Mouse (Mus musculus) CH12.LX (cell line): ENCODE data around the gene Olfr1045.

Experiments used
- BHLHE40 ChIP-seq: IDR thresholded peaks from 2 replicates; pipeline ENCODE4 v1.6.1; 2011; ENCODE audit warnings: mild to moderate bottlenecking, low read depth, low read length, improper control_type of control experiment
- CTCF ChIP-seq, 2 experiments: IDR thresholded peaks in 1 of 2; conservative IDR thresholded peaks in 1 of 2; 2 replicates each; pipeline ENCODE4 v1.5.1; 2011 to 2012; ENCODE audit warnings: low read depth in 2 of 2, low read length in 2 of 2, improper control_type of control experiment in 1 of 2, inconsistent platforms in 1 of 2, mild to moderate bottlenecking in 1 of 2, moderate library complexity in 1 of 2
- EP300 ChIP-seq: IDR thresholded peaks from 2 replicates; pipeline ENCODE4 v1.6.1; 2011; ENCODE audit warnings: low read length, improper control_type of control experiment
- ETS1 ChIP-seq: conservative IDR thresholded peaks from 2 replicates; pipeline ENCODE4 v1.6.1; 2012; ENCODE audit warnings: low read depth, mild to moderate bottlenecking, inconsistent platforms, low read length, improper control_type of control experiment, moderate library complexity
- HCFC1 ChIP-seq: IDR thresholded peaks from 2 replicates; pipeline ENCODE4 v1.6.1; 2012; ENCODE audit warnings: low read depth, mild to moderate bottlenecking, inconsistent platforms, low read length, improper control_type of control experiment
- MEF2A ChIP-seq: IDR thresholded peaks from 2 replicates; pipeline ENCODE4 v1.6.1; 2014; ENCODE audit warnings: low read depth, mild to moderate bottlenecking, inconsistent platforms, low read length, improper control_type of control experiment, borderline replicate concordance
- POLR2A ChIP-seq: IDR thresholded peaks from 2 replicates; pipeline ENCODE4 v1.6.1; 2011; ENCODE audit warnings: low read depth, mild to moderate bottlenecking, improper control_type of control experiment, low read length
- POLR2AphosphoS2 ChIP-seq: IDR thresholded peaks from 2 replicates; pipeline ENCODE4 v1.6.1; 2011; ENCODE audit warnings: low read depth, low read length, improper control_type of control experiment
- SMC3 ChIP-seq: IDR thresholded peaks from 2 replicates; pipeline ENCODE4 v1.6.1; 2011; ENCODE audit warnings: low read depth, low read length, improper control_type of control experiment
- TBP ChIP-seq: conservative IDR thresholded peaks from 2 replicates; pipeline ENCODE4 v1.6.1; 2011; ENCODE audit warnings: low read depth, low read length, improper control_type of control experiment
- TCF12 ChIP-seq: IDR thresholded peaks from 2 replicates; pipeline ENCODE4 v1.6.1; 2014; ENCODE audit warnings: low read depth, mild to moderate bottlenecking, inconsistent platforms, low read length, improper control_type of control experiment
- ZKSCAN1 ChIP-seq: IDR thresholded peaks from 2 replicates; pipeline ENCODE4 v1.6.1; 2012; ENCODE audit warnings: low read depth, inconsistent platforms, low read length, improper control_type of control experiment, borderline replicate concordance
- ZMIZ1 ChIP-seq: IDR thresholded peaks from 2 replicates; pipeline ENCODE4 v1.6.1; 2012; ENCODE audit warnings: low read depth, mild to moderate bottlenecking, inconsistent platforms, low read length, improper control_type of control experiment

GRCm38 (mm10) chr2:86240189-86240588, 37.4 kb upstream of the Olfr1045 start, which contains the start of gene Olfr1048:
- TF ChIP-seq POLR2A, result no peak
- no peak for TF ChIP-seq CTCF (conservative IDR thresholded peaks at IDR 0.05 in 1 of 2, IDR thresholded peaks at IDR 0.05 in 1 of 2; ENCODE audit: low read depth in 2 of 2, low read length in 2 of 2)
- no peak for TF ChIP-seq HCFC1
- TF ChIP-seq BHLHE40, result no peak
- TF ChIP-seq EP300, result no peak
- no peak for TF ChIP-seq ETS1
- TF ChIP-seq ZMIZ1, result no peak
- TF ChIP-seq TBP, result no peak
- TF ChIP-seq MEF2A, result no peak
- no peak for TF ChIP-seq TCF12
- TF ChIP-seq ZKSCAN1, result no peak
- TF ChIP-seq SMC3, result no peak
- no peak for TF ChIP-seq POLR2AphosphoS2
